Mouse (Mus musculus): ENCODE results near the gene Gm42715.
A peak's percentile ranks its signal among the peaks of the same experiment; 100 is the strongest.

The Gm42715 gene

GRCm38 (mm10) chr7:127587196-127587595 lies 67.8 kb downstream of the Gm42715 start:
- DNase-seq = no peak

DNA sequence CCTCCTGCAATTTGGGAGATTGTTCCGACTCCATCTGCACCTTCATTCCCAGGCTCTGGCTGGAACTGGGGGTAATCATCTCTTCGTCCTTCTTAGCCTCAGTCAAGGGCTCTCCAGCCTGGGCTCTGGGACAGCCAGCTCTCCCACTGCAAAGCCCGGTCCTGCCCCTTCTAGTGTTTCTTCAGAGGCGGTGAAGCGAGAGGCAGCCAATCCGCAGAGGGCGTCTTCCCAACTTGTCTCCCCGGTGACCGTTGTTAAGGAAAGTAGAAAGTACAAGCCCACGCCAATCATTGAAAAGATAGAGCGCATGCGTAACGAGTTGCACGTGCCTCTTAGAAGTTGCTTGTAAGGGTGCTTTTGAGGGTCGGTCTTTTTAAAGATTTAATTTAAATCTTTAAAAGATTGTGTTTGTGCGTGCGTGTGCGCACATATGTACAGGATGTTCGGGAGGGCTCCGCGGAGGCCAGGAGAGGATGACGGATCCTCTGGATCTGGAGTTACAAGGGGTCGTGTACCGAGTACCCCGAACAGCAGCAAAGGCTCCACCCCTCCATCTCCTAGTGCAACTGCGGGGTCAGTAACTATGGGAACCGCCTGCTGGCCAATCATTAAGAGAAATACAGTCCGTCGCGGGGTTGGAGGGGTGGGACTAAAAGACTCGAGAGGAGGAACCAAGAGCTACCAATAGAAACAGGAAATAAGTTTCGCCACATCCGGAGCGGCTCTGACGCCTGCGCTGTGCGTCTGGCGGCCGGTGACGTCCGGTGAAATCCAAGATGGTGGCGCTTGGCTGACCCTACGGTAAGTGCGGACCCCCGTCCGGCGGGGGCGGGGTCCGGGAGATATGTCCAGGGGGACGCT lies 68.9 kb downstream of the Gm42715 start, which contains the start of the genes Ccdc189 and Rnf40:
Gene Ccdc189, minus strand, starts transcription at position 585 of the 861 bp plus-strand sequence.
Gene Rnf40, plus strand, starts transcription at position 757 of the 861 bp plus-strand sequence.
- peak; percentile 92 for DNase-seq

DNA sequence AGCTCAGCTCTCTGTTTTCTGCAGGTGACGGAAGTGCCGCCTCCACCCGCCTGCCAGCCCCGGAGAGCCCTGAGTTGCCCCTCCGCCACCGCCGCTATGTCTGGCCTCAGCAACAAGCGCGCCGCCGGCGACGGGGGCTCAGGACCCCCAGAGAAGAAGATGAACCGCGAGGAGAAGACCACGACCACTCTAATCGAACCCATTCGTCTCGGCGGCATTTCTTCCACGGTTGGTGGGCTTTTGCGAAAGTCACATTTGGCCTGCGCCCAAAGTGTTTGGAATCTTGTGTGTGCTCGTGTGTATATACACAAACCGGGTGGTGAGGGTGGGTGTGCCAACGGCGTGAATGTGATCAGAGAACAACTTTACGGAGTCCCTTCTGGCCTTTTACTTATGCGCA lies 69.5 kb downstream of the Gm42715 start:
- no peak for DNase-seq

GRCm38 (mm10) chr7:127589637-127590036 lies 70.3 kb downstream of the Gm42715 start:
- DNase-seq = no peak

GRCm38 (mm10) chr7:127591108-127591507 lies 71.7 kb downstream of the Gm42715 start:
- no peak for DNase-seq

GRCm38 (mm10) chr7:127592575-127592974 lies 73.2 kb downstream of the Gm42715 start:
- no peak for DNase-seq

DNA sequence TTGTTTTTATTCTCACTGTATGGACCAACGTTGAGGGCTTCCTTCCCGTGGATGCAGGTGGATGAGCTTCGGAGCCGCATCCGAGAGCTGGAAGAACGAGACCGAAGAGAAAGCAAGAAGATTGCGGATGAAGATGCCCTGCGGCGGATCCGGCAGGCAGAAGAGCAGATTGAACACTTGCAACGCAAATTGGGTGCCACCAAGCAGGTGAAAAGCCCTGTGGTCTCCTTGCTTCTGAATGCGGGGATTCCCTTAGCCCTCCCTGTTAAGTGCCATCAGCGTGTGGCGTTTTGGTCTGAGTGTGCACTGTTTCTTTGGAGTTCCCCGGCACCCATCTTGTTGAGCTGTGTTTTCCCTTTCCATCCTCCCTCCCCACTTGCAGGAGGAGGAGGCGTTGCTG lies 77.4 kb downstream of the Gm42715 start:
- DNase-seq = no peak

- DNase-seq = no peak
Observed at GRCm38 (mm10) chr7:127600612-127601011, 81.2 kb downstream of the Gm42715 start.

DNA sequence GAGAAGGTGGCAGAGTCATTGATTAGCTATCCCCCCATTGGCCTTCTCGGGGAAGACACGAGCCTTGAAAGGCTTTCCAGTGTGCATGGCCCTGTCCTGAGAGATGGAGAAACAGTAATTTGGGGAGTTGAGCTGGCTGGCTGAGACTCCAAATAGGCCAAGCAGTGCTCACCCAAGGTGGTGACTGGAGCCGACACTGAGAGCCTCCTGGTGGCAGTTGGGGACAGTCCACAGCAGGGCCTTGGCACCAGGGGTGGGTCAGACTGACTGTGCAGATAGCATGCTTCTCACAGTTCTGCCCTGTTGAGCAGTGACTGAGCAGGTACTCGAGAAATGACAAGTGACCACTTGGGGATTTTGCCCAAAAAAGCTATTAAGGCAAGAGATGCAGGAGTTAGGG lies 82.4 kb downstream of the Gm42715 start:
- no peak for DNase-seq

GRCm38 (mm10) chr7:127602903-127603302 lies 83.5 kb downstream of the Gm42715 start:
- no peak for DNase-seq

DNA sequence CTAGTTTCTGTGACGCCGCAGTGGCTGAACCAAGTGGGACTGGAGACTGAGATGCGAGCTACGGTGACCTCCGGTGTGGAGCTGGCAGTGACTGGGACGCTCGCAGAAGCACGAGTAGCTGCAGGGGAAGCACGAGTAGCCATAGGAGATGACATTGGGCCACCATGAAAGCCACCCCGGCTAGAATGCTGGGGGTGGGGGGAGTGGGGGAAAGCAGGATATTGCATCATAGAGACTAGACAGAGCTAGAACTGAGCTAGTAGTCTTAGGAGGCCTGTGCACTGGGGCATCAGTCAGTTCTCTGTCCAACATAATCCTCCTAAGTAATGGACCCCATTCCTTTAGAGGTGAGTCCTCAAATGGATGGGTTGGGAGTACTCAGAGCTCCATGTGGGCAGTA lies 84.9 kb downstream of the Gm42715 start:
- DNase-seq = no peak

DNA sequence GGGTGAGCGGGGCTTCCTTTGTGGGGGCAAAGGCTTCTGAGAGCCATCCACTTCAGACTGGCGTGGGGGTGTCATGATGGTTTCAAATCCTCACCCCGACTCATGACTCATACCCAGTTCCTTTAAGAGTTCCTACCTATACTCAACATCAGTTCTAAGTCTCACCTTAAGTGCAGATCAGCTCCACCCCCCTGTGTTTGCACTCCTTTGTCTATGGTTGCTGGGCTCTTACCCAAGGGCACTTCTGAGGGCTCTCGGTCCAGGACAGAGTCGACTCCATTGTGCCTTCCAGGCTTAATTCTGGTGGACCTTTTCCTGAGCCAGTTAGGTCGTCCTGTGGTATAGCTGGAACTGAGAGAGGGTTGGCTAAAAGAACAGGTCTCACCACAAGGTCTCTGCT lies 87.8 kb downstream of the Gm42715 start:
- DNase-seq = no peak

DNA sequence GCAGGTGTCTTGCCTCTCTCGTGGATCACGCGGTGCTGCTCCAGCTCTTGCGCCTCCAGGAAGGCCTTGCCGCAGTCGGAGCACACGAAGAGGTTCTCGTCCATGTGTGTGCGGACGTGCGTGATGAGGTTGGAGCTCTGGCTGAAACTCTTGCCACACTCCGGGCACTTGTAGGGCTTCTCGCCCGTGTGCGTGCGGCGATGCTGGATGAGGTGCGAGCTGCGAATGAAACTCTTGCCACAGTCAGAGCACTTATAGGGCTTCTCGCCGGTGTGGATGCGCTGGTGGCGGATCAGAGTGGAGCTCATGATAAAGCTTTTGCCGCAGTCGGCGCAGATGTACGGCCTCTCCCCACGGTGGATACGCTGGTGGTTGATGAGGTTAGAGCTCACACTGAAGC lies 91.6 kb downstream of the Gm42715 start:
- DNase-seq = no peak

DNA sequence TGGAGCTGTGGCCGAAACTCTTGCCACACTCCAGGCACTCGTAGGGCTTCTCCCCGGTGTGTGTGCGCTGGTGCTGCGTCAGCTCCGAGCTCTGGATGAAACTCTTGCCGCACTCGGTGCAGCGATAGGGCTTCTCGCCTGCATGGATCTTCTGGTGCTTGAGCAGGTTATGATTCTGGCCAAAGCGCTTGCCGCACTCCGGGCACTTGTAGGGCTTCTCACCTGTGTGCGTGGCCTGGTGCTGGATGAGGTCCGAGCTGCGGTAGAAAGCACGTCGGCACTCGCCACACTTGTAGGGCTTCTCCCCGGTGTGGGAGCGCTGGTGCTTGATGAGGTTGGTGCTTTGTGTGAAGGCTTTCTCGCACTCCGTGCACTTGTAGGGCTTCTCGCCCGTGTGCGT lies 92.2 kb downstream of the Gm42715 start:
- DNase-seq = no peak

DNA sequence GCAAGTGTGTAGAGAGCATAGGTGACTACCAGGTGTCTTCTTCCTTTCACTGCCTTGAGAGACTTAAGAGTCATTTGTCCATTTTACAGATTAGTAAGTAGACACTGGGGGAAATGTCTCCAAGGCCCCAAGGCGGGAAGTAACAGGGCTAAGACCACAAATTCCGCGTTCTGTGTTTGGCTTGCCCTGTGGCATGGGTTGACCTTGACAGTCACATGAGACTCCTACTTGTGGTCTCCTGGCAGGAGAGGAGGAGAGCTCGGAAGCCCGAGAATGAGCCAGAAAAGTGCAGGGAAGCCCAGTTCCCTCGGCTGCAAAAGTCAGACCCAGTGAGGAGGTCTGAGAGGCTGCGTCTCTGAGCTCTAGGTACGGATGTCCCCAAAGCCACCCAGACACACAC lies 94.1 kb downstream of the Gm42715 start:
- DNase-seq = no peak

- no peak for DNase-seq
Observed at GRCm38 (mm10) chr7:127614091-127614490, 94.7 kb downstream of the Gm42715 start.

DNA sequence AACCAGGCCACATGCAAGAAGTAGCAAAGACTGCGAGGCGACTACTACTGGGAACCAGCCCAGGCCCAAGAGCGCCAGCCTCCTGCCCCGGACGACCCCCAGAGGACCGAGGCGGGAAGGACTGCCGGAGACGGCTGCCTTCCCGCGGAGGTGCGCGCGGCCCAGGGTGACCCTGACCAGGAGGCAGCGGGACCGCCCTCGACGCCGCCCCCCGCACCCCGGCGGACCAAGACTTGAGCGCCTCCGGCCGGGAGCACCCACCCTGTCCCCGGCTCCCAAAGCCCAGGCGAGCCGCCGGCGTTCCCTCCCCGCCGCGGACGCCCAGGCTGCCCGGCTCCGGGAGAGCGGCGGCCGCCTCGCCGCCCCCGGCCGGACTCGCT lies 95.1 kb downstream of the Gm42715 start:
- DNase-seq = no peak

- peak; percentile 73 for DNase-seq
Observed at GRCm38 (mm10) chr7:127614891-127615843, 95.8 kb downstream of the Gm42715 start, which contains the start of gene Zfp629. Zfp629 (minus strand) TSS chr7:127615797.

- DNase-seq = no peak
Observed at GRCm38 (mm10) chr7:127616336-127616735, 97.0 kb downstream of the Gm42715 start.

All from right cerebral cortex, postnatal 25 days (tissue).